8 mouse cellular contexts compared by ENCODE assay signal in the genomic region with DNA sequence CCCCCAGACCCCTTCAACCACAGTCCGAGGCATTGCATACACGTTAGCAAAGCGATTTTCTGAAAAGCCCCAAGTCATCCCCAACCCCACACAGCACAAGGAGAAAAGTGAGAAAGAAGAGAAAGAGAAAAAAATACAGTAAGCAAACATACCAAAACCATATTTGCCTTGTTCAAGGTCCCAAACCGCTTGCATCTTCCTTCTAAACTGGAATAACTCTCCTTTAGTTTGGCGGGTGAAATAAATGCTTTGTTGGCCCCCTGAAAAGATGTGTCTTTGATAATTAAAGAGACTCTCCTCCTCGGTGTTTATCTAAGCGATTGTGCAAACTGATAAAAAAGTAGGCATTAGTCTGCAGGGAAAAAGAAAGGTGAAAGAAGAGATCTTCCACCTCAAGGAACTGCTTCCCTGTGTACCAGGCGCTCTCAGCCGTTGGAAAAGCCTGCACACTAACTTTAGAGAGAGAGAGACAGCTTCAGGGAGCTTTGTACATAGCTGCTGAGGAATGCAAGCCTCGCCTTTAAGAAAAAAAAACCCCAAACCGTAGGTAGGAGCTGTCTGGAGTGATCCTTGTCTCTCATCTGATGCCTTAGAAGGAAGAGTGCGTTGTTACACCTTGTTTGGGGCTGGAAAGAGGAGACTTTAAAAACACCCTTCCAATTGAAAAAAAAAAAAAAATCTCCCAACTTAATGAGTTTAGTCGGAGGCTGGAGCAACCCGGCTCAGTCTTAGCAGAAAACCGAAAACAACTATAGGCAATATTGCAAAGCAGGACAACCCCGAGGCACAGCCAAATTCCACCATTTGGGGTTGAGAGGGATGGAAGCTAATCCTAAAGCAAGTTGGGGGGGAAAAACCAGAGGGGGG. TPM values are rescaled to one million over a fixed set of nuclear protein-coding genes. Genes with fewer than 3 reads are reported as not detected.
A peak's percentile ranks its signal among the peaks of the same experiment; 100 is the strongest.
DNase-seq lines count a peak whose midpoint lies in the region; ATAC-seq and TF ChIP-seq lines count a peak whose summit lies in the region.

Gene Nr2f2, minus strand, starts transcription at position 795 of the 867 bp plus-strand sequence.

- H3K9ac ChIP-seq in embryonic facial prominence, embryonic 15.5 days = peak within 1 kb of the TSS; percentile 10; the same call in 1 of the 2 replicates
- peak within 1 kb of the TSS; percentile 74 for H3K9ac ChIP-seq in heart, embryonic 16.5 days (ENCODE audit: low read length)

- no peak for TF ChIP-seq CTCF in testis, adult 2 months (IDR thresholded peaks at IDR 0.05; ENCODE audit: control insufficient read depth, insufficient read depth, insufficient replicate concordance, low read depth, low read length)

- peak within 1 kb of the TSS; percentile 55 for H3K4me2 ChIP-seq in embryonic facial prominence, embryonic 15.5 days (replicated peaks)
- H3K4me2 ChIP-seq in heart, embryonic 16.5 days (ENCODE audit: low read depth, low read length) = peak within 1 kb of the TSS; percentile 52

- WGBS in embryonic facial prominence, embryonic 15.5 days = 4% methylated on average over 16 of the region's 16 CpGs
- 2% methylated on average over 16 of the region's 16 CpGs for WGBS in heart, embryonic 16.5 days
- WGBS in midbrain, embryonic 10.5 days = under 1% methylated on average over 16 of the region's 16 CpGs

- no peak for ATAC-seq in embryonic facial prominence, embryonic 15.5 days (ENCODE audit: insufficient number of reproducible peaks, low FRiP score, low TSS enrichment, low read depth)
- no peak for ATAC-seq in heart, embryonic 16.5 days (replicated peaks; ENCODE audit: extremely low read depth, insufficient read depth, low FRiP score)
- no peak for ATAC-seq in inflammation-experienced regulatory T-cells, adult 6 months

- no peaks in the 10 kb centered on the region for H3K27me3 ChIP-seq in testis, adult 2 months (ENCODE audit: control insufficient read depth, insufficient read depth, low read length)
- H3K27me3 ChIP-seq in embryonic facial prominence, embryonic 15.5 days = peaks cover 64% of the 10 kb centered on the region
- H3K27me3 ChIP-seq in heart, embryonic 16.5 days (ENCODE audit: control insufficient read depth, insufficient read depth, low read length) = peaks cover 68% of the 10 kb centered on the region
- H3K27me3 ChIP-seq in midbrain, embryonic 10.5 days (ENCODE audit: low read depth, poor library complexity, severe bottlenecking) = peaks cover 94% of the 10 kb centered on the region

- H3K9me3 ChIP-seq in embryonic facial prominence, embryonic 15.5 days (replicated peaks) = no peaks in the 10 kb centered on the region
- H3K9me3 ChIP-seq in heart, embryonic 16.5 days (replicated peaks; ENCODE audit: control insufficient read depth, low read length) = no peaks in the 10 kb centered on the region
- no peaks in the 10 kb centered on the region for H3K9me3 ChIP-seq in midbrain, embryonic 10.5 days (replicated peaks)

- H3K4me3 ChIP-seq in testis, adult 2 months (ENCODE audit: control insufficient read depth, low read depth, low read length) = peak within 1 kb of the TSS; percentile 80
- peak within 1 kb of the TSS; percentile 46 for H3K4me3 ChIP-seq in embryonic facial prominence, embryonic 15.5 days (replicated peaks)
- peak within 1 kb of the TSS; percentile 56 for H3K4me3 ChIP-seq in heart, embryonic 16.5 days (ENCODE audit: low read length)
- peak within 1 kb of the TSS; percentile 65 for H3K4me3 ChIP-seq in midbrain, embryonic 10.5 days

- H3K36me3 ChIP-seq in testis, adult 2 months (ENCODE audit: control insufficient read depth, insufficient read depth, low read length) = no peaks in the 10 kb centered on the region
- no peaks in the 10 kb centered on the region for H3K36me3 ChIP-seq in embryonic facial prominence, embryonic 15.5 days
- no peaks in the 10 kb centered on the region for H3K36me3 ChIP-seq in heart, embryonic 16.5 days (ENCODE audit: control insufficient read depth, insufficient read depth)
- H3K36me3 ChIP-seq in midbrain, embryonic 10.5 days = no peaks in the 10 kb centered on the region

- no peak for DNase-seq in testis, postnatal 10 days (ENCODE audit: low spot score)
- peak; percentile 69 for DNase-seq in kidney, postnatal 14 days
- DNase-seq in midbrain, embryonic 10.5 days (ENCODE audit: low spot score) = peak; percentile 43
- no peak for DNase-seq in natural killer cell, adult 2 months (ENCODE audit: low spot score in 2 of 2)

- peak within 1 kb of the TSS; percentile 93 for H3K27ac ChIP-seq in testis, adult 2 months (ENCODE audit: control insufficient read depth, insufficient read depth, low read depth, low read length)
- H3K27ac ChIP-seq in embryonic facial prominence, embryonic 15.5 days (replicated peaks) = peak within 1 kb of the TSS; percentile 84
- peak within 1 kb of the TSS; percentile 79 for H3K27ac ChIP-seq in heart, embryonic 16.5 days (ENCODE audit: low read length)
- H3K27ac ChIP-seq in midbrain, embryonic 10.5 days (replicated peaks) = peak within 1 kb of the TSS; percentile 96

- TF ChIP-seq POLR2A in testis, adult 2 months (IDR thresholded peaks at IDR 0.05; ENCODE audit: control insufficient read depth, low read depth, low read length) = no peak

- H3K4me1 ChIP-seq in testis, adult 2 months (ENCODE audit: control insufficient read depth, insufficient read depth, low read length) = peaks cover 16% of the 10 kb centered on the region
- H3K4me1 ChIP-seq in embryonic facial prominence, embryonic 15.5 days = peaks cover 28% of the 10 kb centered on the region
- H3K4me1 ChIP-seq in heart, embryonic 16.5 days (ENCODE audit: control insufficient read depth, insufficient read depth, low read length) = peaks cover 6% of the 10 kb centered on the region
- H3K4me1 ChIP-seq in midbrain, embryonic 10.5 days = peaks cover 59% of the 10 kb centered on the region

RNA-seq across cellular contexts. Expression of gene Nr2f2, which starts in this region (rescaled TPM):
- polyA plus RNA-seq in testis, adult 2 months (2012; rRNA removed) = 11.3 and 14.8 TPM in 2 replicates
- 32.3 and 35.6 TPM in 2 replicates for polyA plus RNA-seq in embryonic facial prominence, embryonic 15.5 days (2015; fragmentation: Nextera tagmentation; extraction: Ambion mirVana)
- 15.4 and 20.0 TPM in 2 replicates for polyA plus RNA-seq in heart, embryonic 16.5 days (2015; fragmentation: Nextera tagmentation; extraction: Ambion mirVana)
- polyA plus RNA-seq in midbrain, embryonic 10.5 days (2016; fragmentation: Nextera tagmentation; extraction: Ambion mirVana) = 86.8 and 89.2 TPM in 2 replicates
- polyA plus RNA-seq in inflammation-experienced regulatory T-cells, adult 6 months (2017; shearing (Covaris generic)) = under 1 TPM in 1 of 3 experiments, not detected in 2; 0.32 TPM

Comparison
In these comparisons a context has a peak if more than half of its experiments do, and no peak if none do; other contexts are left out.
1. DNase-seq: peak in kidney, postnatal 14 days (single experiment) and midbrain, embryonic 10.5 days (single experiment); none in testis, postnatal 10 days (single experiment) and natural killer cell, adult 2 months (0 of 2).
2. Peak in every context shown above with its lines, with median percentiles within 50 percentile points of each other: H3K27ac ChIP-seq and H3K4me3 ChIP-seq.